Mouse (Mus musculus): Measurements from ENCODE around the gene Slc39a9. TPM values are rescaled to one million over a fixed set of nuclear protein-coding genes. Genes with fewer than 3 reads are reported as not detected.

The Slc39a9 gene
- polyA plus RNA-seq, 1 experiment from 2014 or later = 22.6 TPM

GRCm38 (mm10) chr12:80662322-80662721 is 18.6 kb downstream of the Slc39a9 start:
- no peak overlapping the region for H3K4me3 ChIP-seq (replicated peaks)
- no peaks in the 10 kb centered on the region for H3K27me3 ChIP-seq (replicated peaks)
- no peaks in the 10 kb centered on the region for H3K9me3 ChIP-seq (replicated peaks)
- H3K36me3 ChIP-seq = peaks cover 27% of the 10 kb centered on the region
- no peak overlapping the region for H3K9ac ChIP-seq (replicated peaks)
- WGBS = 92% methylated on average over 10 of the region's 10 CpGs
- no peak overlapping the region for H3K4me2 ChIP-seq
- no peak overlapping the region for H3K27ac ChIP-seq (replicated peaks)
- ATAC-seq (ENCODE audit: low FRiP score) = no peak
- peaks cover 18% of the 10 kb centered on the region for H3K4me1 ChIP-seq

DNA sequence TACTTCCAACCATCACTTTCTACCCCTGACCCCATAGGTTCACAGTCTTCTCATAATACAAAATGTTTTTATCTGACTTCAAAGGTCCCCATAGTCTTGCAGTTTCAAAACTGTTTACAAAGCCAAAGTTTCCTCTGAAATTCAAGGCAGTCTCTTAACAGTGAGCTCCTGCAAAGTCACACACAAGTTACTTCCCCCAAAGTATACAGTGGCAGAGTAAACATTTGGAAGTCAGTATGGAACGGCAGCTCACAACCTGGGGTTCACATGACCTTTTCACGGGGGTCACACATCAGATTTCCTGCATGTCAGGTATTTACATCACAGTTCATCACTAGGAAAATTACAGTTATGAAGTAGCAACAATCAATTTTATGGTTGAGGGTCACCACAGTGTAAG is 20.3 kb downstream of the Slc39a9 start:
- H3K4me1 ChIP-seq = peaks cover 14% of the 10 kb centered on the region
- H3K4me2 ChIP-seq = no peak overlapping the region
- no peak for ATAC-seq (ENCODE audit: low FRiP score)
- H3K36me3 ChIP-seq = peaks cover 36% of the 10 kb centered on the region
- H3K27me3 ChIP-seq (replicated peaks) = no peaks in the 10 kb centered on the region
- no peak overlapping the region for H3K4me3 ChIP-seq (replicated peaks)
- 83% methylated on average over 2 of the region's 2 CpGs for WGBS
- no peak overlapping the region for H3K27ac ChIP-seq (replicated peaks)
- H3K9ac ChIP-seq (replicated peaks) = no peak overlapping the region
- H3K9me3 ChIP-seq (replicated peaks) = no peaks in the 10 kb centered on the region

DNA sequence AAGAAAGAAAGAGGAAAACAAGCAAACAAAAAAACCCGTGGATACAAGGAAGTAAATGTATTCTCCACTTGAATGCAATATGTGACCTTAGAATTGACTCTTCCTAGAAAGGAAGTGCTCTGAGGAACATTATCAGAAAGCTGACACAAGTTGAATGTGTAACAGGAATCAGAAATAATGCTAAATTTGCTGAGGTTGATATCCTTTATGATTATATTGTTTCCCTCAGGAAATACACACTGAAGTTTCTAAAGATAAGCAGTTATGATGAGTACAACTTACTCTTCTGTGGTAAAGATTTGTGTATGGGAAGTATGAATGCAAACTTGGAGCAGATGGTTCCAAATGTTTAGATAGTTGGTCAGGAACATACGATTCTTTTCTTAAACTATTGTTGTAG is 24.7 kb downstream of the Slc39a9 start:
- H3K4me3 ChIP-seq (replicated peaks) = no peak overlapping the region
- ATAC-seq (ENCODE audit: low FRiP score) = no peak
- H3K4me2 ChIP-seq = no peak overlapping the region
- peaks cover 34% of the 10 kb centered on the region for H3K36me3 ChIP-seq
- H3K9me3 ChIP-seq (replicated peaks) = no peaks in the 10 kb centered on the region
- H3K27ac ChIP-seq (replicated peaks) = no peak overlapping the region
- H3K27me3 ChIP-seq (replicated peaks) = no peaks in the 10 kb centered on the region
- no peaks in the 10 kb centered on the region for H3K4me1 ChIP-seq
- H3K9ac ChIP-seq (replicated peaks) = no peak overlapping the region
- 94% methylated on average over 2 of the region's 2 CpGs for WGBS

- no peaks in the 10 kb centered on the region for H3K4me1 ChIP-seq
- no peak for ATAC-seq (ENCODE audit: low FRiP score)
- no peak overlapping the region for H3K4me3 ChIP-seq (replicated peaks)
- H3K36me3 ChIP-seq = peaks cover 49% of the 10 kb centered on the region
- H3K27me3 ChIP-seq (replicated peaks) = no peaks in the 10 kb centered on the region
- H3K4me2 ChIP-seq = no peak overlapping the region
- no peak overlapping the region for H3K27ac ChIP-seq (replicated peaks)
- no peaks in the 10 kb centered on the region for H3K9me3 ChIP-seq (replicated peaks)
- H3K9ac ChIP-seq (replicated peaks) = no peak overlapping the region
- 9% methylated on average over 3 of the region's 3 CpGs for WGBS
Observed at GRCm38 (mm10) chr12:80673170-80673569, 29.5 kb downstream of the Slc39a9 start.

DNA sequence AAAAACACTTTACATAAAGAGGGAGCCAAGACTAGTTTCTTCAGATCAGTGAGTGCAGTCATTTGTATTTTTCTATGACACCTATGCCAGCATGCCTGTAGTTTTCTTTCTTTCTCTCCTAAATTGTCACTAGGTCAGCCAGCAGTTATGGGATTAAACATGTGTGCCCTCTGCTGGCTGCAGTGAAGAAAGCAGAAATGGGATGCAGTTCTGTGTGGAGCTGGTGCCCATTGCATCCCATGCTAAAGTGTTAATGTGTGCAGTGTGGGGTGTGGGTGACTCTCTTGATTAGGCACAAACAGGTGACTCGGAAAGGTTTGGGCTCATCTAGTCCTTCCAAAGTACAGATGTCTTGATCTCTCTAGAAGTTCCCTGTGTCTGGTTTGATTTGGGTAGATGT is 37.7 kb downstream of the Slc39a9 start:
- H3K9me3 ChIP-seq (replicated peaks) = no peaks in the 10 kb centered on the region
- 83% methylated on average over 1 of the region's 1 CpGs for WGBS
- H3K27me3 ChIP-seq (replicated peaks) = no peaks in the 10 kb centered on the region
- no peak overlapping the region for H3K4me2 ChIP-seq
- peaks cover 28% of the 10 kb centered on the region for H3K36me3 ChIP-seq
- H3K27ac ChIP-seq (replicated peaks) = no peak overlapping the region
- H3K4me1 ChIP-seq = no peaks in the 10 kb centered on the region
- no peak overlapping the region for H3K4me3 ChIP-seq (replicated peaks)
- no peak overlapping the region for H3K9ac ChIP-seq (replicated peaks)
- no peak for ATAC-seq (ENCODE audit: low FRiP score)

- no peak overlapping the region for H3K27ac ChIP-seq (replicated peaks)
- WGBS = 89% methylated on average over 3 of the region's 3 CpGs
- H3K36me3 ChIP-seq = peaks cover 13% of the 10 kb centered on the region
- H3K4me2 ChIP-seq = no peak overlapping the region
- ATAC-seq (ENCODE audit: low FRiP score) = no peak
- H3K27me3 ChIP-seq (replicated peaks) = no peaks in the 10 kb centered on the region
- H3K4me1 ChIP-seq = no peaks in the 10 kb centered on the region
- H3K9me3 ChIP-seq (replicated peaks) = no peaks in the 10 kb centered on the region
- H3K9ac ChIP-seq (replicated peaks) = no peak overlapping the region
- H3K4me3 ChIP-seq (replicated peaks) = no peak overlapping the region
Observed at GRCm38 (mm10) chr12:80683554-80683953, 39.9 kb downstream of the Slc39a9 start.

DNA sequence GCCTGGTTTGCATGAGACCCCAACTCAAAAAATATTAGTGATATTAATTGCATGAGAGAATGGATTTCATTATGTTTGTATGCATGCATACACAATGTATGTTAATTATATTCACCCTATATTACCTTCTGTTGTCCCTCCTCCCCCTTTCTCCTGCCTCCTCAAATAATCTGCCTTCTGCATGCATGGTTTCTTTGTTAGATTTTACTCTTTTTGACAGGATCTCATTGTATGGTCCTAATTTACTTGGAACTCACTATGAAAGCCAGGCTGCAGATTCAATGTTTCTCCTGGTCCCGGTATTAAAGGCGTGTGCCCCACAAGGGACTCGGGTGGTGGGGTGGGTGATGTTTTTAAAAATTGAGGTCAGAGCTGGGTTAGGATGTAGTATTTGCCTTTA is 40.6 kb downstream of the Slc39a9 start:
- H3K4me2 ChIP-seq = no peak overlapping the region
- no peaks in the 10 kb centered on the region for H3K9me3 ChIP-seq (replicated peaks)
- peaks cover 9% of the 10 kb centered on the region for H3K36me3 ChIP-seq
- no peak for ATAC-seq (ENCODE audit: low FRiP score)
- no peaks in the 10 kb centered on the region for H3K27me3 ChIP-seq (replicated peaks)
- WGBS = 77% methylated on average over 3 of the region's 3 CpGs
- no peak overlapping the region for H3K4me3 ChIP-seq (replicated peaks)
- no peaks in the 10 kb centered on the region for H3K4me1 ChIP-seq
- H3K9ac ChIP-seq (replicated peaks) = no peak overlapping the region
- H3K27ac ChIP-seq (replicated peaks) = no peak overlapping the region

GRCm38 (mm10) chr12:80687788-80688211 is 44.1 kb downstream of the Slc39a9 start:
- H3K27ac ChIP-seq (replicated peaks) = no peak overlapping the region
- no peak overlapping the region for H3K9ac ChIP-seq (replicated peaks)
- H3K27me3 ChIP-seq (replicated peaks) = peaks cover 27% of the 10 kb centered on the region
- 0 out of 2 replicates have a peak overlapping the region, but pooled peaks have one; percentile 1 for H3K4me2 ChIP-seq
- 64% methylated on average over 10 of the region's 10 CpGs for WGBS
- H3K9me3 ChIP-seq (replicated peaks) = no peaks in the 10 kb centered on the region
- no peaks in the 10 kb centered on the region for H3K36me3 ChIP-seq
- peaks cover 12% of the 10 kb centered on the region for H3K4me1 ChIP-seq
- ATAC-seq (ENCODE audit: low FRiP score) = no peak
- H3K4me3 ChIP-seq (replicated peaks) = no peak overlapping the region

DNA sequence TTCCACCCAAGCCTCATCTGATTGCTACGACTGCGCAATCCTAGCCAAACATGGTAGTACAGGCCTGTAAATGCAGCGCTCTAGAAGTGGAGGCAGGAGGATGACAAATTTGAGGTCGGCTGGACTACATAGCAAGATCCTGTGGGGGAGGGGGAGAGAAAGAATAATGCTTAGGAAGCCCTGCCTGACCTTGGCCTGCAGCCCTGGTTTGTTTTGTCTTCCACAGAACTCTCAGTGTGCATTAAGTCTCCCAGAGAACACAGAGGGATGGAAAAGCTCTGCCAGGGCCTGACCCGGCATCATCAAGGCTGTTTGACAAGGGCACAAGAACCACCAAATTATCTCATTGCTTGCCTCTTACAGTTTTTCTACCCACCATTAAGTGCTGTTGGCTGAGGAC is 46.0 kb downstream of the Slc39a9 start:
- Histone ChIP-seq H3K27me3 (replicated peaks) (peaks cover 45% of the 10 kb centered on the region), H3K27ac (replicated peaks) (no peak overlapping the region), H3K4me3 (replicated peaks) (no peak overlapping the region), H3K9ac (replicated peaks) (no peak overlapping the region), H3K4me1 (peaks cover 20% of the 10 kb centered on the region), H3K36me3 (no peaks in the 10 kb centered on the region), H3K4me2 (no peak overlapping the region), H3K9me3 (replicated peaks) (no peaks in the 10 kb centered on the region)
- no peak for ATAC-seq (ENCODE audit: low FRiP score)
- 66% methylated on average over 5 of the region's 5 CpGs for WGBS

GRCm38 (mm10) chr12:80691671-80692091 is 48.0 kb downstream of the Slc39a9 start:
- H3K27me3 ChIP-seq (replicated peaks) = peaks cover 52% of the 10 kb centered on the region
- H3K4me3 ChIP-seq (replicated peaks) = peak overlapping the region; percentile 46
- 17% methylated on average over 12 of the region's 12 CpGs for WGBS
- no peaks in the 10 kb centered on the region for H3K9me3 ChIP-seq (replicated peaks)
- H3K27ac ChIP-seq (replicated peaks) = no peak overlapping the region
- peaks cover 20% of the 10 kb centered on the region for H3K4me1 ChIP-seq
- ATAC-seq (ENCODE audit: low FRiP score) = no peak; the same call in 1 of the 2 replicates
- H3K36me3 ChIP-seq = no peaks in the 10 kb centered on the region
- peak overlapping the region; percentile 66 for H3K4me2 ChIP-seq
- H3K9ac ChIP-seq (replicated peaks) = no peak overlapping the region

DNA sequence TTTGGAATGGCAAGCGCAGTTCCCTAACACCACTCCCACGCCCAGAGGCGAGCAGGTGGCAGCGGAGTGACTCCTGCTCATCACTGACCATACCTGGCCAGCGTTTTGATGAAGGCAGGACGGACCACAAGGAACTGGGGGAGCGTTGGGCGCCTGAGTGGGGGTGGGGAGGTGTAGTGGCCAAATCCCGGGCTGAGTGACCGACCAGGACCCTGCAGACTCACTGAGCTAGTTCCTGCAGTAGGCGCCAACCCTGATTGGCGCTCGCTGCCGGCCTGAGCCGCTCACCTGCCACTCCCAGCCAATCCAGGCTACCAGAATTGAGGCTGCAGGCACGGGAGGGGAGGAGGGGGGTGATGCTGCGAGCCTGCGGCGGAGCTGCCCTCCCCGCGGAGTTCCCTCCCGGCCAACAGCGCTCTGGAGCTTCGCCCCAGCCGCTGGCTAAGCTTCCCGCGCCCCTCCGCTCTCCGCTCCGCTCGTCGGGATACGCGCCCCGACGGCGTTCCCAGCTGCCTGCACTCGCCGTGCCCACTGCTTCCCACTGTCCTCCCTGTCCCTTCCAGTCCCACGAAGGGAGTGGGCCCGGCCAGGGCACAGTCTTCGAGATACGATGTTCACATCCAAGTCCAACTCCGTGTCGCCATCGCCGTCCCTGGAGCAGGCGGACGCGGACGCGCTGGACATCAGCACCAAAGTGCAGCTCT is 48.7 kb downstream of the Slc39a9 start, which contains the start of gene Plekhd1:
Gene Plekhd1, plus strand, starts transcription at position 323 of the 704 bp plus-strand sequence.
- Histone ChIP-seq H3K4me2 (peak within 1 kb of the TSS; percentile 66), H3K27me3 (replicated peaks) (peaks cover 52% of the 10 kb centered on the region), H3K27ac (replicated peaks) (no peak within 1 kb of the TSS), H3K36me3 (no peaks in the 10 kb centered on the region), H3K4me3 (replicated peaks) (peak within 1 kb of the TSS; percentile 46), H3K4me1 (peaks cover 20% of the 10 kb centered on the region), H3K9ac (replicated peaks) (peak within 1 kb of the TSS; percentile 45), H3K9me3 (replicated peaks) (no peaks in the 10 kb centered on the region)
- under 1% methylated on average over 52 of the region's 52 CpGs for WGBS
- ATAC-seq (ENCODE audit: low FRiP score) = peak; percentile 78

- Histone ChIP-seq H3K27ac (replicated peaks) (no peak overlapping the region), H3K9me3 (replicated peaks) (no peaks in the 10 kb centered on the region), H3K4me3 (replicated peaks) (peak overlapping the region; percentile 46), H3K4me1 (peaks cover 20% of the 10 kb centered on the region), H3K27me3 (replicated peaks) (peaks cover 52% of the 10 kb centered on the region), H3K36me3 (no peaks in the 10 kb centered on the region), H3K9ac (replicated peaks) (no peak overlapping the region), H3K4me2 (peak overlapping the region; percentile 66)
- no peak for ATAC-seq (ENCODE audit: low FRiP score)
- 38% methylated on average over 2 of the region's 2 CpGs for WGBS
Observed at GRCm38 (mm10) chr12:80693700-80694099, 50.0 kb downstream of the Slc39a9 start.

All from neural tube, embryonic 15.5 days (tissue).